Mouse (Mus musculus): ENCODE measurements around the gene Ap2m1.

Ap2m1 gene

GRCm38 (mm10) chr16:20590680-20591038 lies 55.4 kb downstream of the Ap2m1 start:
- in situ Hi-C loops (cut with MboI, MseI): no loop called here

DNA sequence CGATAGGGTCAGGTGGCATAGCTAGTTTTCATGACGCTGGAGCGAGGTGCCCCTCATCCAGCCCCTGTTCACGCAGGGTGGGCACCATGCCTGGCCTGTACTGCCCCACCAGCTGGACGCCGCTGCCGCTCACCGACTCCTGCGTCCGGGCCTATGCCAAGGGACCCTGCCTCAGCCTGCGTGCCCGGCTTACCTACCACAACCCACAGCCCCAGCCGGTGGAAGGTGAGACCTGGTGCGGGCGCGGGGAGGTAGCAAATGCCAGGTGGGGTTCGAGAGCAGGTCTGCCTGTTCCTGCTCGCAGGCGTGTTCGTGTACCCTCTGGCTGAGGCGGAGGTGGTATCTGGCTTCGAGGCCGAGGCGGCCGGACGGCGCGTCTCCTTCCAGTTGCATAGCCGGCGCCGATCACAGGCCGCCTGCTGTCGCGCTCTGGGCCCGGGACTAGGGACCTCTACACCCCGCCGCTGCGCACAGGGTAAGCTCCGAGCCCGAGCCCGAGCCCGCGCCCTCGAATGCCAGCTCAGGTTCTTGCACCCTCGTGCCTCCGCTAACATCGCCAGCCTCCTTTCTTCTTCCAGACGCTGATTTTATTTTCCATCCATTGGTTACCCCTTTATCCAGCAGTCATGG lies 55.9 kb downstream of the Ap2m1 start:
- in situ Hi-C loops (cut with MboI, MseI): no loop called here
